Mouse (Mus musculus): ENCODE measurements at regions not wholly inside any gene's neighbourhood (a gene's known extent, or its start where the extent isn't known, plus 50 kb on each side); places are given as distances from the start of the nearest gene placed in this dataset.
A peak's percentile ranks its signal among the peaks of the same experiment; 100 is the strongest.

GRCm38 (mm10) chr10:35654548-35655180 is 57.0 kb downstream of the Amd2 start:
- H3K9me3 ChIP-seq, result no peaks in the 10 kb centered on the region

DNA sequence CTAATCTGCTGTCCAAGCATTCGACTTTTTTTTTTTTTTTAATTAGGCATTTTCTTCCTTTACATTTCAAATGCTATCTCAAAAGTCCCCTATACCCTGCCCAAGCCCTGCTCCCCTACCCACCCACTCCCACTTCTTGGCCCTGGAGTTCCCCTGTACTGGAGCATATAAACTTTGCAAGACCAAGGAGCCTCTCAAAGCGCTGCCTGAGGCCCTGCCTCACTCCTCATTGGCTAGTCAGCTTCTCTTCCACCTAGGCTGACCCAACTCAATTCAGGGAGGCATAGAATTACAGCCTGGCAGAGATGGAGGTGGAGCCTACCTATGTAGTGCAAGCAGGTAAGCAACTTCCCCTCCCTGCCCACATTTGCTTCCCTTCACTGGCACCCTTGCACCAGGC is 61.8 kb downstream of the Amd2 start:
- Histone ChIP-seq H3K27me3 (no peaks in the 10 kb centered on the region), H3K27ac (replicated peaks) (no peak overlapping the region), H3K36me3 (no peaks in the 10 kb centered on the region), H3K4me1 (replicated peaks) (peaks cover 4% of the 10 kb centered on the region; the same call in 1 of the 2 replicates), H3K9ac (no peak overlapping the region), H3K4me2 (no peak overlapping the region), H3K9me3 (no peaks in the 10 kb centered on the region), H3K4me3 (no peak overlapping the region)
- no peak for ATAC-seq (ENCODE audit: low read depth)
- 67% methylated on average over 2 of the region's 2 CpGs for WGBS

More at GRCm38 (mm10) chr10:35654548-35655180, 57.0 kb downstream of the Amd2 start:
- peak overlapping the region; percentile 59 for H3K27ac ChIP-seq (replicated peaks)
- no peak overlapping the region for H3K4me2 ChIP-seq
- peak; percentile 89 for ATAC-seq (ENCODE audit: low read depth)
- no peak overlapping the region for H3K4me3 ChIP-seq
- no peaks in the 10 kb centered on the region for H3K36me3 ChIP-seq
- peaks cover 4% of the 10 kb centered on the region; the same call in 1 of the 2 replicates for H3K4me1 ChIP-seq (replicated peaks)
- H3K9ac ChIP-seq, result no peak overlapping the region
- no peaks in the 10 kb centered on the region for H3K27me3 ChIP-seq

DNA sequence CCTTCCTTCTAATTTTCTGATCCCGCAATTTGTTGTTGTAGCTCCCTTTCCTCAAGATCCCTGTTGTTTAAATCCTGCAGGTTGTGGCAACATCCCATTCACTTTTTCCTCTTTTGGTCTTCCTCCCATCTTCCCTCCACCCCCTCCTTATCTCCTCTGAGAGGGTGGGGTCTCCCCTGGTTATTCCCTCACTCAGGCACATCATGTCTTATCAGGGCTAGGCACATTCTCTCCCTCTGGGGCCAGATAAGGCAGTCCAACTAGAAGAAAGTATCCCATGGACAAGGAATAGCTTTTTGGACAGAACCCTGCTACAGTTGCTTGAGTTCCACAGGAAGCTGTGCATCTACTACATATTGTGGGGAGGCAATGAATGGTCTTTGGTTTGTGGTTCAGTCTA is 90.8 kb downstream of the Amd2 start:
- Histone ChIP-seq H3K9me3 (no peaks in the 10 kb centered on the region), H3K36me3 (no peaks in the 10 kb centered on the region), H3K4me1 (replicated peaks) (no peaks in the 10 kb centered on the region), H3K27me3 (no peaks in the 10 kb centered on the region), H3K4me2 (no peak overlapping the region), H3K9ac (no peak overlapping the region), H3K27ac (replicated peaks) (no peak overlapping the region), H3K4me3 (no peak overlapping the region)
- 87% methylated on average over 1 of the region's 1 CpGs for WGBS
- no peak for ATAC-seq (ENCODE audit: low read depth)

DNA sequence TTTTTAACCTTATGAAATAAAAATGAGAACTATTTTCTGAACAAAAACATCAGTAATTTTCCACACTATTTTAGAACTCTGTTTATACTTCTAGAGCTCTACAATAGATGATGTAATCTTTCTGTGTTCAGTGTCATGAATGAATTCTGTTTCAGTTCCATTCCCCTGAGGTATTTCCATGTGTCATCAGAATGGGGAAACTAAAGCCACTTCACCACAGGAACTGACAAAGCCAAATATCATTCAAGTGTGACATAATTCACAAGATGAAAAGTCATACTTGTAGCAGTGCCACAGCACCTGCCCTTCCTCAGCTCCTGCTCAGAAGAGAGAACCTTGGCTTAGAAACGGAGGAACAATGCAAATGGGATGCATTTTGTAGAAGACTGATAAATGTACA is 125.4 kb downstream of the Amd2 start:
- H3K36me3 ChIP-seq, result no peaks in the 10 kb centered on the region
- no peak overlapping the region for H3K27ac ChIP-seq (replicated peaks)
- H3K4me1 ChIP-seq (replicated peaks), result no peaks in the 10 kb centered on the region
- no peak overlapping the region for H3K4me3 ChIP-seq
- H3K27me3 ChIP-seq, result no peaks in the 10 kb centered on the region
- H3K9ac ChIP-seq, result no peak overlapping the region
- H3K4me2 ChIP-seq, result no peak overlapping the region
- ATAC-seq (ENCODE audit: low read depth), result no peak
- WGBS, result 81% methylated on average over 1 of the region's 1 CpGs
- H3K9me3 ChIP-seq, result no peaks in the 10 kb centered on the region
